Mouse (Mus musculus): Measurements from ENCODE around the gene Izumo2.

DNA sequence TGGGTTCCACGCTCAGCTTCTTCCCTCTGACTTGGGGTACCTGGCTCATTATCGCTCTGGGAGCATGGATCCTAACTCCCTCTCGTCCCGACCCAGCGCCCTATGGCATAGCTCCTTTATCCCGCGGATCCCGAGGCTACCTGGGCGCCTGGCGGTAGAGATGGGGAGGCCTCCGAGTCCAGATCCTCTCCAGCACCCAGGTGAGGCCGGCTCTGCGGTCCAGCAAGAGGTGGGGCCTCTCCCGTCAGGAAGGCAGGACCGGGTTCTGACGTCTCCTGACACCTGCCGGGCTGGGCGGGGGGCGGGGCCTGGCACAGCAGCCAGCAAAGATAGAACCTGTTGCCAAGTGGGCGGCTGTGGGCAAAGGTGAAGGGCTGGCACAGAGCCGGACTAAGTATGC lies 39.4 kb upstream of the Izumo2 start:
- no peak for TF ChIP-seq RCOR1 (IDR thresholded peaks at IDR 0.05; ENCODE audit: low read depth, low read length)
- TF ChIP-seq POLR2A (IDR thresholded peaks at IDR 0.05; ENCODE audit: control insufficient read depth in 1 of 2, insufficient read depth in 1 of 2, low read depth in 1 of 2, low read length in 2 of 2, poor library complexity in 1 of 2): no peak
- no peak for TF ChIP-seq GABPA (IDR thresholded peaks at IDR 0.05; ENCODE audit: low read depth, low read length)
- TF ChIP-seq POLR2AphosphoS2 (IDR thresholded peaks at IDR 0.05; ENCODE audit: low read length): no peak
- no peak for TF ChIP-seq CTCF (IDR thresholded peaks at IDR 0.05 in 2 of 3, conservative IDR thresholded peaks at IDR 0.05 in 1 of 3; ENCODE audit: control insufficient read depth in 1 of 3, insufficient read depth in 1 of 3, low read depth in 2 of 3, low read length in 3 of 3, poor library complexity in 1 of 3, severe bottlenecking in 1 of 3)
- TF ChIP-seq BHLHE40 (IDR thresholded peaks at IDR 0.05; ENCODE audit: borderline replicate concordance, low read depth, low read length): no peak
- TF ChIP-seq CHD2 (IDR thresholded peaks at IDR 0.05; ENCODE audit: low read length): no peak
- TF ChIP-seq MXI1 (IDR thresholded peaks at IDR 0.05; ENCODE audit: low read depth, low read length): no peak
- TF ChIP-seq MAX (IDR thresholded peaks at IDR 0.05; ENCODE audit: low read length): no peak
- TF ChIP-seq EP300 (IDR thresholded peaks at IDR 0.05; ENCODE audit: low read depth in 1 of 2, low read length in 2 of 2): no peak
- TF ChIP-seq NELFE (IDR thresholded peaks at IDR 0.05; ENCODE audit: low read depth, low read length): no peak
- TF ChIP-seq KAT2A (conservative IDR thresholded peaks at IDR 0.05; ENCODE audit: low read depth, low read length): no peak
- TF ChIP-seq MYC (IDR thresholded peaks at IDR 0.05; ENCODE audit: low read depth, low read length): no peak
- TF ChIP-seq UBTF (IDR thresholded peaks at IDR 0.05; ENCODE audit: borderline replicate concordance, insufficient read depth, low read depth, low read length): no peak

All from MEL (cell line).